Mouse (Mus musculus) hindlimb bud, embryonic 11.5 days (tissue): Measurements from ENCODE around the gene Cacna1h.

ENCODE experiments used
- DNase-seq: peaks from one replicate; pipeline ENCODE4 v3.0.0-alpha.2; 2012; ENCODE audit warnings: low read depth, low spot score; ENCODE audit errors: extremely low spot score

Cacna1h gene

DNA sequence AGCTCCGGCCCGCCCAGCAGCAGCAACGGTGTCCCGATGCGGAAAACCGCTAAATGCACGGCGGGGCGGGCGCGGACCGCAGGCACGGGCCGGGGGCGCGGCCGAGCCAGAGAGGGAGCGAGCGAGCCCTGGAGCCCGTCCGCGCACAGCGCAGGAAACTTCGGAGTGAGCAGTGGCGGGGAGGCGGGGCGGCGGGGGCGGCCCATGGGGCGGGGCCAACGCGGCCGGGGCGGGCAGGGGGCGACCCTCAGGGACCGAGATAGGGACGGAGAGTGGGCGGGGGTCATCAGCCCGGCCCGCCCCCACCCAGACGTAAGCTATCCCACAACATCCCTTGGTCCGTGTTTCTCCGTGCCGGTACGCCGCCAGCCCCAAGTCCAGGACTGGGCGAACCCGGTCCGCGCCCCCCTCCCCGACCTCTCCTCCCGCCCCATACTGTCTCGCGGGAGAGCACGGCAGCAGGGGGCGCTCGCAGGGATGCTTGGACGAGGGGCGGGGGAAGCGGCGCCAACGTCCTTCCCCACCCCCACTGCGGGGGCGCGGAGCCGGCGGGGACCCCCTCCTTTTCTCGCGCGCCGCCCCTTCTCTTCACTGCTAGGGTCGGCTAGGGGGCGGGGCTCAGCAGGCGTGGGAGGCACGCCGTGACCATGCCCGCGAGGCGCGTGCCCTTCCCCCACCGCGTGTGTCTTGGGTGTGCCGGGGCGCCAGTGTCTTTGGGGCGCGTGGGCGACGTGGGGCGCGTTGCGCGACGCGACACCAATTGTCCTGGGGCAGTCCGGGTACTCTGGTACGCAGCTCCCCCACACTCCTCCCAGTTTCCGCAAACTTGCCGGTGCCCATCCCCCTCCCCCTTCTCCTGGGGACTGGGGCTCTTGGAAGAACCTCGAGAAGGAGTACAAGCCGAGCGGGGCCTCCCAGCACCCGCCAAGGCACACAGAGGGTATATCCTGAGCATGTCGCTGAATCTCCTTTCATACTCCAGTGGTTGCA, at the start of gene Cacna1h:
Gene Cacna1h (minus strand): TSS at position 167 of the 990 bp plus-strand sequence.
- DNase-seq = no peak

GRCm38 (mm10) chr17:25482092-25482491, 48.5 kb upstream of the Cacna1h start:
- no peak for DNase-seq

DNA sequence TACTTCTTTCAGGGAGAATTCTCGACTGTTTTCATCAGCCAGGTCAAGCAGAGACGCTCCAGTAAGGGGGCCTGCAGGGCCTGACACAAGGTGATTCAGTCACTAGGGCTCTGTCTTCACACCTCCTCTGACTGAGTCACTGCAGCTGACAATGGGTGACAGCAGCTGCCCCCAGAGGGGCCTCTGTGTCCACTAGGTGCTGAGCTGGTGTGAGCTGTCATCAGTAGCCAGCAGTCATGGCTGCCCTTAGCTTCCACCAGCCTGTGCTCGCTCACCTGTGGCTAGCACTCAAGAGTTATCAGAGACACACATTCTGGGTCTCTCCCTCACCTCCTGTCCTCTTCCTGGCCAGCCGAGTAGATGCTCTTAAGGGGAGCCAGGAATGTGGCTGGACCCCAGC, 47.2 kb upstream of the Cacna1h start:
- DNase-seq = no peak

DNA sequence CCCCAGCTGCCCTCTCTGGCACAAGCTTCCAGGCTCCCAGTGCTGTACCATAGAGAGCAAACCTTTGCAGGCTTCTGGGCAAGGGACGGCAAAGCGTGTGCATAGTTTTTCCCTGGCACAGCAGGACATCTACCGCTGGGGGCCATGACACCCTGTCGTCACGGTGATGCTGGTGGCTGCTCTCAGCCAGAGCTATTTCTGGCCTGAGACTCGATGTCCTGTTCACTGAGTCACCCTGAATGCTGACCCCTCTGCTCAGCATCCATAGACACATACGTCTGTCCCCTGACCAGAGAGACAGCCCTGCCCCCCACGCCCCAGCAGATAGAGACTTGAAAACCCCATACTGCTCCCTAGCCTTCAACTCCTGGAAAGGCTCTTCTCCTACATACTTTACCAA, 46.6 kb upstream of the Cacna1h start:
- no peak for DNase-seq

GRCm38 (mm10) chr17:25475946-25476744, 42.6 kb upstream of the Cacna1h start:
- peak; percentile 88 for DNase-seq

- DNase-seq = peak; percentile 49
Measured at GRCm38 (mm10) chr17:25474330-25475077, 40.9 kb upstream of the Cacna1h start.

- DNase-seq = no peak
Measured at GRCm38 (mm10) chr17:25472044-25472443, 38.5 kb upstream of the Cacna1h start.

DNA sequence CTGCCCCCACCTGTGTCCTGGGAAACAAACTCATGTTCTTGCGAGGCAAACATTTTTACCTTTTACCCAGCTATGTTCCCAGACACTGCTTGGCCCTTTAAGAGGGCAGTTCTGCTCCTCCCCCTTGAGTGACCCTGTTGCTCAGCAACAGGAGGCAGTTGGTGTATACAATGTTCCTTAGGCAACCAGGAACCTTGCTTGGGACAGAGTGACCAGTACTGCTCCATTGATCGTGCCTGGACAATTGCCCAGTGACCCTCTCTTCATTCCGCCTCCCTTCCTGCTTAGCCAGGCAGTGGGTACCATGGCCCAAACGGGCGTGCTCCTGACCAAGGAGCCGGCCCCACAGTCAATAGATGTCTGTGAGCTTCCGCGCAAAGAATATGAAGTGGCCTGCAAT, 37.8 kb upstream of the Cacna1h start:
- DNase-seq = no peak

DNA sequence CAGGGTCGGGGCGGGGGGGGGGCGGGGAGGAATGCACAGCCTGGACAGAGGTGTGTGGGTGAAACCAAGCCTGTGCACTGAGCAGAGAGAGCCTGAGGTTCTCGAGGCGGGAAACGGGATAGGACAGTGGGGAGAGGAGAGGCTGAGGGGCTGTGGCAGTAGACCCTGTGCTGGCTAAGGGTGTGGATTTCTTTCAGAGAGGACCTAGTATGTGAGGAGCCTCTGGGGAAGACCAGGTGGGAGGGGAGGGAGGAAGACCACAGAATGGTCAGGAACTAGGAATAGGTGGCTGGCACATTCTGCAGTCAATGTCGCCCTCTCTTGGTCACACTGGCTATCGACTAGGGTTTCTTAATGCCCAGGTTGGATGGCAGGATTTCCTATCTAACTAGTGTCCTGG, 36.2 kb upstream of the Cacna1h start:
- peak; percentile 39 for DNase-seq

DNA sequence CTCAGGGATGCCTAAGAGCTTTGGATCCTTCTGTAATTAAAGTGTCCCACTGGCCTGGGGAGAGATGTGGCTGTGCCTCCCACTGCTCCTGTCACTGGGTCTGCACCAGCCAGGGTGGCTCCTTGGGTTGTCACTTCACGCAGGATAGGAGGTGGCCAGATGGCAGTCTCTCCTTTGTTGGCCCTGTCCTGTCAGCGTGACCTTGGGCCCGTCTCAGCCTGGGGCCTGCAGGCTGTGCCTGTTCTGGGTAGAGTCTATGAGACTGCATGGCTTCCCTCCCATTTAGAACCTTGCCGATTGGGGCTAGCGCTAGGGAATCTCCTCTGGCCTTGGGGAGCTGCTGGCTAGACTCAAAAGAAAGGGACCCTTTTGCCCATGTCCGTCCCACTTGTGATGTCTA, 34.7 kb upstream of the Cacna1h start:
- DNase-seq = no peak

DNA sequence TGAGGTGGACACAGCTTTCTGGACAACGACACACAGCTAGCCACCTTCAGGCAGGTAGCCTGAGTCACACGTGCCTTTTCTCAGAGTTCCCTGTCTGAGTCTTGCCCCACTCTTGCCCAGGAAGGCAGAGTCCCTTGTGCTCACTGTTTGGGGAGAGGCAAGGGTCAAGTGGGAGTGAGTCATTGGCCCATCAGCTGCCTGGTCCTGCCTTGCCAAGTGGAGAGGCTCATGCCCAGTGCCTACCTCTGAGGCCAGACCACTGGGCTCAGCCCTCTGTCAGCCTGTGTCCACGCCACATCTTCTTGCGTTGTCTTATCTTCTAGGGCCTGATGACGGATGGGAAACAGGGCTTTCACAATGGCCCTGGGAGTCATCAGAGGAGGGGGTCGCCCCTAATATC, 34.2 kb upstream of the Cacna1h start:
- DNase-seq = no peak

- no peak for DNase-seq
Measured at GRCm38 (mm10) chr17:25466257-25466656, 32.7 kb upstream of the Cacna1h start.

- no peak for DNase-seq
Measured at GRCm38 (mm10) chr17:25464091-25464490, 30.5 kb upstream of the Cacna1h start.

- DNase-seq = no peak
Measured at GRCm38 (mm10) chr17:25463326-25463945, 29.9 kb upstream of the Cacna1h start.

DNA sequence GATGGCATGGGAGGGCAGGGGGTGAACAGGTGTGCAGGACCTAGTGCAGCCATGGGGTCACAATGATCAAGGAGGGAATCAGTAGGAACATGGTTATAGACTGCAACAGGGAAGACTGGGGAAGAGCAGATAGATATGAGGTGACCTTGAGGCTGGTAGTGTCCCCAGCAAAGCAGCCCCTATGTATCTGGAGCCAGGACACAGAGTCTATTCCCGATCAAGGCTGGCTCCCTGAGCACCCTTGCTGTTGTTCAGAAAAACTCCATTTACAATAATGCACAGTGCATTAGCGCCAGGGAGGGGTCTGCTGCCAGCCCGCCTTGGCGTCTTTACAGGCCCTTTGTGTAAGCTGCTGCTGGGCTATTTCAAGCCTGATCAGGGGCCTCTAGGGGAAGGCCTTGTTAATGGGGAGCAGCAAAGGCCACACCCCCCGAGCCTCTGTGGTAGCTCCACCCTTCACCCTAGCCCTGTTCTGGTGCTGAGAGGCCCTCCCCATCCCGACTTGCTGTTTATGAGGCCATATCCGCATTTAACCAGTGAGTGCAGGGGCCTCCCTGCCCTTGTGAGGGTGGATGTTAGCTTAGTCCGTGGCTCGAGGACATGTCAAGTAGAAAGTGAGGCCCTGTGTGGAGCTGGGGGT, 28.8 kb upstream of the Cacna1h start:
- no peak for DNase-seq

DNA sequence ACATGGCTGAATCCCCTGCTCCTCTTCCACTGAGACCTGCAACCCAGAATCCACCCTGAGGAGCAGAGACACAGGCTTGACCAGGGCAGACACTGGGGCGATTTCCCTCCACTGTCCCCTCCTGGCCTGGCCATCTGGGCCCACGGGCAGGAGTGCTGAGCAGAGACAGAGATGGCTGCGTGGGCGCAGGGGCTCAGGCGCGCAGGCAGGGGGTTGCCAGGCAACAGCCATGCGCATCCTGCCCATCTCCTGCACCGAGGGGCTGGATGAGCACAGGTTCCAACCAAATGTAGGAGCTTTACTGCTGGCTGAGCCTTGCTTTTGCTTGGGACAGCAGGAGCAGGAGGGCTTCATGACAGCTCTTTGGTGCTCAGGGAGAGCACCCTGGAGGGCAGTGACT, 23.0 kb upstream of the Cacna1h start:
- DNase-seq = no peak

DNA sequence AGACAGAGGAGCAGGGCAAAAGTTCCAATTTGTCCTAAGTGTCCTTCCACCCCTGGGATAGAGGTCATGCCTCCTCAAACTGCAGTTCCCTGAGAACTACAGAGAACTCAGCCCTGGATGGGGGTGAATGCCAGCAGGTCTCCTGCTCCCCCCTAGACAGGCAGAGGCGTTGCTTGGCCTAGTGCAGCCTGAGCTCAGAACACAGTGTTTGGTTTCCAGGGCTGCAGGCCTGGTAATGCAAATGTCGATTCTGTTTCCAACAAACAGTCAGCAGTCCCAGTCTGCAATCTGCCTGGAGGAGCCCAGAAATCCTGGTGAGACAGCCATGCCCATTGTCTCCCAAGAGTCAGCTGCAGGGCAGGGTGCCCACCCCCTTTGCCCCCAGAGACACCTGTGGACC, 20.7 kb upstream of the Cacna1h start, which contains the start of gene Tekt4:
Gene Tekt4 (plus strand): TSS at position 344 of the 400 bp plus-strand sequence.
- DNase-seq = no peak

GRCm38 (mm10) chr17:25452246-25452965, 18.8 kb upstream of the Cacna1h start:
- no peak for DNase-seq

GRCm38 (mm10) chr17:25450329-25450728, 16.7 kb upstream of the Cacna1h start:
- DNase-seq = no peak
